Mouse (Mus musculus): ENCODE measurements around the gene Tbpl2.

The Tbpl2 gene

GRCm38 (mm10) chr2:24096495-24096894 lies at the start of gene Tbpl2:
TSS of gene Tbpl2 (minus strand) at chr2:24096595.
- no peak for DNase-seq (ENCODE audit: low spot score in 2 of 2)

GRCm38 (mm10) chr2:24134373-24134772 lies 38.0 kb upstream of the Tbpl2 start:
- DNase-seq (ENCODE audit: low spot score in 2 of 2), result no peak

- no peak for DNase-seq (ENCODE audit: low spot score in 2 of 2)
Measured at GRCm38 (mm10) chr2:24109085-24109484, 12.7 kb upstream of the Tbpl2 start.

DNA sequence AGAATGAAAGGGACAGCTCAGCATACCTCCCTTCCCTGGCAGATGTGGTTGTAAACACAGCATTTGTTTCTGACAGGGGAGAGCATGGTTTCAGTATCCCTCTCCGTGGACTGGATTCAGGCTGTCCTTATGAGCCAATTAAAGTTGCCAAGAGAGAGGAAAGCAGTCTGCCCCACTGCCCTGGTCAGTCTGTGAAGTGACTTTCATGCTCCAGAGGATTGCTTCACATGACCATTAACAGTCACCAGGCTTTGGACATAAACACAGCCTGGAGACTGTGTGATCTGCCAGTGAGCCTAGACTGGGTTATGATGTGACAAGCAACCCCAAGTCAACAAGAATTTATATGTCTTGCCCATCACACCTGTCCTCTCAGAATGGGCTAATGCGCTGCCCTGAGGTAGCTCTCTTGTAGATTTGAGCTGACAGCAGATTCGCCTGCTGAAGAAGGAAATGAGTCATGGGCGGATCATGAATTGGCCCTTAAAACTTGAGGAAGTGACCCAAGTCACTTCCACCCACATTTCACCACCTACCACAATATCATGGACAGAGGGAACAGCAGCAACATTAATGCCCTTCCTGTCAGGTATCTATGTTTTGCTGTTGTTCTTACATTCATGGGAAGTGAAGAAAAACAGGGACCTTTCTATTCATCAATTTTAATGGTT lies 7.4 kb upstream of the Tbpl2 start:
- DNase-seq (ENCODE audit: low spot score in 2 of 2), result no peak

- no peak for DNase-seq (ENCODE audit: low spot score in 2 of 2)
Measured at GRCm38 (mm10) chr2:24090921-24091320, 5.5 kb downstream of the Tbpl2 start.

DNA sequence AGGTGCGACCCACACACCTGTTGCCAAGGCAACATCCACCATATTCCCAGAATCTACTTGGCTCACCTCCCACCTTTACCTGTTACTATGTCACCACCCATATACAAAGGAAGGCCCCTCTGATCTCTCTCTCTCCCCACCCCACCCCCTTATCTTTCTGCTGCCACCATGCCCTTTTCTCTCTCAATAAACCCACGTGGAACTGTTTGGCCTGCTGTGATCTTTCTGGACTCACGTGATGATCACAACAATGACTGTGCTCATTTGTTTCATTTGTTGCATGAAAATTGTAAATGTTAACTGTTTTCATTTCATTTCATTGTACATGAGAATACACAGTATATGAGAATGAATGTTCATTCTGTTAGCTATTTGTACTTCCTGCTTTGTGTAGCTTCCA lies 45.9 kb downstream of the Tbpl2 start:
- no peak for DNase-seq (ENCODE audit: low spot score in 2 of 2)

- DNase-seq (ENCODE audit: low spot score in 2 of 2), result peak in 1 of 2 experiments; percentile 10
Measured at GRCm38 (mm10) chr2:24049344-24049990, 46.9 kb downstream of the Tbpl2 start, which contains the start of gene Hnmt. TSS of gene Hnmt (minus strand) at chr2:24049394.

DNA sequence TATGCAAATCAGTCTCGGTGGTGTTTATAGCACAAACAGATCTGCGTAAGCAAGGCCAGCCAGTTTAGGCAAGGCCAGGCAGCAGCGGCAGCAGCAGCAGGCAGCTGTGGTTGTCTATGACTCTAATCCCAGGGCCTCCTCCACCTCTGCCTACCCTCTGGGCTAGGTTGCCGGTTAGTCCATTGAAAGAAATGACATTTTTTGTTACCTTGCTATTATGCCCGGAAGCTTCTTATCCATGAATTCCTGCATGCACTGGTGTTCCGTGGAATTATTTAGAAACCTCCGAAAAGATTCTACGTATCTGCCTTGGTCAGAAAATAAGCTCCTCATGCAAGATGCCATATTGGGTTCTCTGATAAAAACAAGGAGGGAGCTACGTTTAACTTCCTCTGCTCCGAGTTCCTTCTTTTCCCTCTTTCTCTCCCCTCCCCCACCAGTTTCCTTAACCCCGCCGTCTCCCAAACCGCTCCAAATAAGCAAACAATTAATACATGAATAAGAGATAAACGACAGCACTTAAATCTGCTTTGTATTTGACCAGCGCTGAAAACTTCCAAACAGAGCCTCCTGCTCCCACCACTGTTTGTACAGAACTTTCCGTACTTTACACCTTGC lies 47.8 kb downstream of the Tbpl2 start:
- peak; percentile 62 to 76 for DNase-seq (ENCODE audit: low spot score in 2 of 2)

GRCm38 (mm10) chr2:24047551-24048479 lies 48.6 kb downstream of the Tbpl2 start:
- DNase-seq (ENCODE audit: low spot score in 2 of 2), result no peak

GRCm38 (mm10) chr2:24042901-24043300 lies 53.5 kb downstream of the Tbpl2 start:
- DNase-seq (ENCODE audit: low spot score in 2 of 2), result no peak

GRCm38 (mm10) chr2:24040531-24040930 lies 55.9 kb downstream of the Tbpl2 start:
- DNase-seq (ENCODE audit: low spot score in 2 of 2), result no peak
